Mouse (Mus musculus): Measurements from ENCODE around the gene Gramd1b. TPM values are rescaled to one million over a fixed set of nuclear protein-coding genes. Genes with fewer than 3 reads are reported as not detected.

Gramd1b gene
- total and polyA plus RNA-seq, 2 experiments from 2014 or later: 16.7 to 57.2 TPM

DNA sequence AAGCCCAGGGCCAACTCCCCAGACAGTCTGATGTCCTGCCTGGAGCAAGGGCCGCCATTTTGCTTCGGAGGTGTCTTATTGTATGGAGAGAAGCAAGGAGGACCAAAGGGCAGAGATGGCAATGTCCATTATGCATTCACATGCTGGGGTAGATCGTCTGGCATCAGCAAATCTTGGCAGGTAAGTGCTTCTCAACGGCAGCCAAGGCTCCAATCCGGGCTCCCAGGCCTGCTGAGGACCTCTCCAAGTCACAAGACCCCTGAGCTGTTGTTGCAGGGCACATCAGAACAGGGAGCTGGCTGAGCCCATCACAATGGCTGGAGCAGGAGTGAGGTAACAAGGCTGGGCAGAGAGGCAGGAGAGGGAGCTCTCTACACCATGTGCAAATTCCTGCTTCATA lies 237.4 kb downstream of the Gramd1b start:
- Histone ChIP-seq H3K4me1 (ENCODE audit: insufficient read depth, low read length) (no peaks in the 10 kb centered on the region), H3K27ac (no peak overlapping the region), H3K36me3 (ENCODE audit: insufficient read depth, low read length) (peaks cover 46% of the 10 kb centered on the region), H3K9ac (replicated peaks; ENCODE audit: low read length) (no peak overlapping the region), H3K4me3 (ENCODE audit: low read length) (no peak overlapping the region), H3K9me3 (ENCODE audit: low read length) (no peaks in the 10 kb centered on the region), H3K27me3 (ENCODE audit: insufficient read depth, low read length) (no peaks in the 10 kb centered on the region), H3K4me2 (ENCODE audit: low read depth, low read length) (no peak overlapping the region)
- no peak for TF ChIP-seq CTCF (IDR thresholded peaks at IDR 0.05; ENCODE audit: low read depth)
- ATAC-seq (peak; percentile 14; the same call in 1 of the 2 replicates), DNase-seq (ENCODE audit: low spot score) (no peak)
- 88% methylated on average over 5 of the region's 5 CpGs for WGBS

GRCm38 (mm10) chr9:40293286-40293685 lies 237.9 kb downstream of the Gramd1b start:
- H3K27me3 ChIP-seq (ENCODE audit: insufficient read depth, low read length): no peaks in the 10 kb centered on the region
- no peak overlapping the region for H3K27ac ChIP-seq
- WGBS: 95% methylated on average over 8 of the region's 8 CpGs
- no peaks in the 10 kb centered on the region for H3K9me3 ChIP-seq (ENCODE audit: low read length)
- H3K4me2 ChIP-seq (ENCODE audit: low read depth, low read length): no peak overlapping the region
- no peak for DNase-seq (ENCODE audit: low spot score)
- TF ChIP-seq CTCF (IDR thresholded peaks at IDR 0.05; ENCODE audit: low read depth): no peak
- no peaks in the 10 kb centered on the region for H3K4me1 ChIP-seq (ENCODE audit: insufficient read depth, low read length)
- H3K9ac ChIP-seq (replicated peaks; ENCODE audit: low read length): no peak overlapping the region
- H3K4me3 ChIP-seq (ENCODE audit: low read length): no peak overlapping the region
- ATAC-seq: no peak
- peaks cover 44% of the 10 kb centered on the region for H3K36me3 ChIP-seq (ENCODE audit: insufficient read depth, low read length)

DNA sequence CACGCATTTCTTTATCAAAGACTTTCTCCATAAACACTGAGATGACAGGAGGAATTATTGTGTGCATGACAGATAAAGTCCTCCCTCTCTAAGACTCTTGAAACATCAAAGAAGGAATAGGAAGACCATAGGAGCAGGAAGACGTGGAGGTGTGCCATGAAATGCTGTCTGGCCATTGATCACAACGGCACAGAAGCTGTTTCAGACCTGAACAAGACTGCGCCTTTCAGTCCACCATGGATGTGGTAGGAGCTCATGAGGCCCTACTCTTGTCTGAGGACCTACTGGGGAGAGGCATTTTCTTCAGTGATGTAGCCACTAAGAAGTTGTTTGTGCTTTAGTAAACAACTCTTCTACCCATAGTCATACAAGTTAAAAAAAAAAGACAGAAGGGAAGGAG lies 238.7 kb downstream of the Gramd1b start:
- H3K27me3 ChIP-seq (ENCODE audit: insufficient read depth, low read length): no peaks in the 10 kb centered on the region
- no peak for TF ChIP-seq CTCF (IDR thresholded peaks at IDR 0.05; ENCODE audit: low read depth)
- no peak overlapping the region for H3K4me2 ChIP-seq (ENCODE audit: low read depth, low read length)
- ATAC-seq: no peak
- no peak overlapping the region for H3K27ac ChIP-seq
- H3K4me1 ChIP-seq (ENCODE audit: insufficient read depth, low read length): no peaks in the 10 kb centered on the region
- WGBS: 89% methylated on average over 4 of the region's 4 CpGs
- no peaks in the 10 kb centered on the region for H3K9me3 ChIP-seq (ENCODE audit: low read length)
- no peak overlapping the region for H3K4me3 ChIP-seq (ENCODE audit: low read length)
- no peak for DNase-seq (ENCODE audit: low spot score)
- H3K9ac ChIP-seq (replicated peaks; ENCODE audit: low read length): no peak overlapping the region
- H3K36me3 ChIP-seq (ENCODE audit: insufficient read depth, low read length): peaks cover 36% of the 10 kb centered on the region

- WGBS: 72% methylated on average over 7 of the region's 7 CpGs
- no peaks in the 10 kb centered on the region for H3K27me3 ChIP-seq (ENCODE audit: insufficient read depth, low read length)
- H3K9me3 ChIP-seq (ENCODE audit: low read length): no peaks in the 10 kb centered on the region
- no peak overlapping the region for H3K9ac ChIP-seq (replicated peaks; ENCODE audit: low read length)
- H3K4me1 ChIP-seq (ENCODE audit: insufficient read depth, low read length): no peaks in the 10 kb centered on the region
- no peak overlapping the region for H3K4me2 ChIP-seq (ENCODE audit: low read depth, low read length)
- no peak for ATAC-seq
- DNase-seq (ENCODE audit: low spot score): no peak
- TF ChIP-seq CTCF (IDR thresholded peaks at IDR 0.05; ENCODE audit: low read depth): no peak
- no peak overlapping the region for H3K4me3 ChIP-seq (ENCODE audit: low read length)
- H3K27ac ChIP-seq: no peak overlapping the region
- H3K36me3 ChIP-seq (ENCODE audit: insufficient read depth, low read length): peaks cover 3% of the 10 kb centered on the region; the same call in 1 of the 2 replicates
Measured at GRCm38 (mm10) chr9:40282968-40283367, 248.2 kb downstream of the Gramd1b start.

DNA sequence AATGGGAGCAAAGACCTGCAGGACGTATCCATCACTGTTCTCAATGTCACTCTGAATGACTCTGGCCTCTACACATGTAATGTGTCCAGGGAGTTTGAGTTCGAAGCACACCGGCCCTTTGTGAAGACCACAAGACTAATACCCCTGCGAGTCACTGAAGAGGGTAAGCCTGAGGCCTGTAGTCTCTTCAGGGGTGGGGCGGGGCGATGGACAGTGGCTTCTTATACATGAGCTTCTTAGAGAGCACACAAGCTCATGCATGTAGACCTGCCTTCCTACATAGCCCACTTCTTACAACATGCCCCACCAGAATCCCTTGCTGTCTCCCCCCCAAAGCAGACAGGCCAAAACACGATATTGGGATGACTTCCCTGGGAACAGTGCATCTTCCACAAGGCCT lies 251.7 kb downstream of the Gramd1b start:
- Histone ChIP-seq H3K27me3 (ENCODE audit: insufficient read depth, low read length) (no peaks in the 10 kb centered on the region), H3K36me3 (ENCODE audit: insufficient read depth, low read length) (peaks cover 3% of the 10 kb centered on the region; the same call in 1 of the 2 replicates), H3K4me2 (ENCODE audit: low read depth, low read length) (no peak overlapping the region), H3K9me3 (ENCODE audit: low read length) (no peaks in the 10 kb centered on the region), H3K27ac (no peak overlapping the region), H3K4me1 (ENCODE audit: insufficient read depth, low read length) (no peaks in the 10 kb centered on the region), H3K4me3 (ENCODE audit: low read length) (no peak overlapping the region), H3K9ac (replicated peaks; ENCODE audit: low read length) (no peak overlapping the region)
- ATAC-seq (no peak), DNase-seq (ENCODE audit: low spot score) (no peak)
- WGBS: 93% methylated on average over 7 of the region's 7 CpGs
- no peak for TF ChIP-seq CTCF (IDR thresholded peaks at IDR 0.05; ENCODE audit: low read depth)

- 84% methylated on average over 3 of the region's 3 CpGs for WGBS
- no peak for TF ChIP-seq CTCF (IDR thresholded peaks at IDR 0.05; ENCODE audit: low read depth)
- H3K36me3 ChIP-seq (ENCODE audit: insufficient read depth, low read length): no peaks in the 10 kb centered on the region; the same call in 1 of the 2 replicates
- H3K9ac ChIP-seq (replicated peaks; ENCODE audit: low read length): no peak overlapping the region
- H3K4me3 ChIP-seq (ENCODE audit: low read length): no peak overlapping the region
- ATAC-seq (no peak), DNase-seq (ENCODE audit: low spot score) (no peak)
- H3K27me3 ChIP-seq (ENCODE audit: insufficient read depth, low read length): no peaks in the 10 kb centered on the region
- H3K9me3 ChIP-seq (ENCODE audit: low read length): no peaks in the 10 kb centered on the region
- no peak overlapping the region for H3K4me2 ChIP-seq (ENCODE audit: low read depth, low read length)
- H3K4me1 ChIP-seq (ENCODE audit: insufficient read depth, low read length): 0 out of 2 replicates have a peak, but pooled peaks cover 2% of the 10 kb centered on the region
- H3K27ac ChIP-seq: no peak overlapping the region
Measured at GRCm38 (mm10) chr9:40277671-40278070, 253.5 kb downstream of the Gramd1b start.

DNA sequence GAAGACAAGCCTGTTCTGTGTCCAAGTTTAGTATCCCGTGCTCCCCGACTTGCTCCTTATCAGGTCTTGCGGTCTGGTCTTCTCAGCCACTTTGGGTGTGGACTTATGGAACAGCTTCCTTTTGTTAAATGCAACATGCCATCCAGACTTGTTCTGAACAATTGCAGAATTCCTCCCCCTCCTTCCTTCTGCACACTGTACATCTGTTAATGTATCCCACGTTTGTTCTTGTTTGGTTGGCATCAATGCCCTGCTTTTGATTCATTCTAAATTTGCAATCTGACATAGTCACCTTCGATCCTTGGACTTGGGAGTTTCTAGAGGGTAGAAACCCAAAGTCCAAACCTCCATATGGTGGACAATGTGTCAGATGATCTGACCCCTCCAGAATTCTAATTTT lies 255.3 kb downstream of the Gramd1b start:
- H3K27me3 ChIP-seq (ENCODE audit: insufficient read depth, low read length): no peaks in the 10 kb centered on the region
- no peaks in the 10 kb centered on the region; the same call in 1 of the 2 replicates for H3K36me3 ChIP-seq (ENCODE audit: insufficient read depth, low read length)
- no peak overlapping the region for H3K27ac ChIP-seq
- H3K9ac ChIP-seq (replicated peaks; ENCODE audit: low read length): no peak overlapping the region
- H3K4me2 ChIP-seq (ENCODE audit: low read depth, low read length): no peak overlapping the region
- no peak for DNase-seq (ENCODE audit: low spot score)
- H3K9me3 ChIP-seq (ENCODE audit: low read length): no peaks in the 10 kb centered on the region
- no peak for TF ChIP-seq CTCF (IDR thresholded peaks at IDR 0.05; ENCODE audit: low read depth)
- H3K4me1 ChIP-seq (ENCODE audit: insufficient read depth, low read length): peaks cover 17% of the 10 kb centered on the region; the same call in 1 of the 2 replicates
- 95% methylated on average over 5 of the region's 5 CpGs for WGBS
- no peak overlapping the region for H3K4me3 ChIP-seq (ENCODE audit: low read length)
- ATAC-seq: no peak
